ENCODE assay signal across 8 mouse cellular contexts in genomic region chr1:73996209-73996608, GRCm38 (mm10).
DNase-seq lines count a peak whose midpoint lies in the region; TF ChIP-seq lines count a peak whose summit lies in the region.

No protein-coding gene starts in this region.

- peak; percentile 53 to 73 for DNase-seq in left cerebral cortex, adult 2 months (ENCODE audit: extremely low spot score in 1 of 2, low spot score in 2 of 2)
- no peak for DNase-seq in left cerebral cortex, postnatal 36 days (ENCODE audit: low spot score in 2 of 2)
- DNase-seq in MEL (ENCODE audit: low read depth, low spot score) = no peak
- DNase-seq in c-Kit-positive CD71-negative TER-119-negative erythroid progenitor cells, embryonic 14.5 days (ENCODE audit: low read depth) = peak; percentile 76
- DNase-seq in gastrocnemius, adult 2 months = peak; percentile 83
- DNase-seq in layer of hippocampus, postnatal 25 days (ENCODE audit: extremely low spot score in 1 of 2, low spot score in 1 of 2) = peak; percentile 37 to 74
- DNase-seq in naive thymus-derived CD4-positive, alpha-beta T cell, adult 2 months (ENCODE audit: low read depth) = peak; percentile 59
- peak; percentile 30 for DNase-seq in yolk sac, embryonic 10.5 days (ENCODE audit: low spot score)

- no peak overlapping the region for H3K4me3 ChIP-seq in left cerebral cortex, adult 2 months
- H3K4me3 ChIP-seq in MEL (ENCODE audit: control insufficient read depth in 1 of 2, insufficient read depth in 1 of 2, low read depth in 2 of 2, low read length in 2 of 2) = no peak overlapping the region
- H3K4me3 ChIP-seq in gastrocnemius, adult 2 months = no peak overlapping the region; the same call in 1 of the 2 replicates

- no peaks in the 10 kb centered on the region for H3K4me1 ChIP-seq in MEL (ENCODE audit: control insufficient read depth in 1 of 2, insufficient read depth in 2 of 2, low read length in 2 of 2)

- H3K27me3 ChIP-seq in MEL (ENCODE audit: control insufficient read depth in 1 of 2, insufficient read depth in 2 of 2, low read length in 2 of 2) = no peaks in the 10 kb centered on the region

- no peaks in the 10 kb centered on the region for H3K79me2 ChIP-seq in MEL (ENCODE audit: control insufficient read depth, insufficient read depth, low read length, poor library complexity)

- TF ChIP-seq CTCF in left cerebral cortex, adult 2 months (IDR thresholded peaks at IDR 0.05) = peak; percentile 83
- peak in 2 of 3 experiments; percentile 9 to 14; a peak in 2 of 6 replicates for TF ChIP-seq CTCF in MEL (IDR thresholded peaks at IDR 0.05 in 2 of 3, conservative IDR thresholded peaks at IDR 0.05 in 1 of 3; ENCODE audit: control insufficient read depth in 1 of 3, insufficient read depth in 1 of 3, low read depth in 2 of 3, low read length in 3 of 3, poor library complexity in 1 of 3, severe bottlenecking in 1 of 3)
- peak; percentile 83 for TF ChIP-seq CTCF in gastrocnemius, adult 2 months (IDR thresholded peaks at IDR 0.05)

- TF ChIP-seq POLR2A in MEL (IDR thresholded peaks at IDR 0.05; ENCODE audit: control insufficient read depth in 1 of 2, insufficient read depth in 1 of 2, low read depth in 1 of 2, low read length in 2 of 2, poor library complexity in 1 of 2) = no peak

- no peak overlapping the region for H3K27ac ChIP-seq in left cerebral cortex, adult 2 months
- H3K27ac ChIP-seq in MEL (ENCODE audit: control insufficient read depth, low read depth, low read length) = no peak overlapping the region
- H3K27ac ChIP-seq in gastrocnemius, adult 2 months = peak overlapping the region; percentile 90

- H3K36me3 ChIP-seq in MEL (ENCODE audit: control insufficient read depth in 1 of 2, insufficient read depth in 2 of 2, low read length in 2 of 2) = no peaks in the 10 kb centered on the region

- no peak for TF ChIP-seq EP300 in MEL (IDR thresholded peaks at IDR 0.05; ENCODE audit: low read depth in 1 of 2, low read length in 2 of 2)

- no peaks in the 10 kb centered on the region for H3K9me3 ChIP-seq in MEL (replicated peaks; ENCODE audit: insufficient read depth, low read length)

- intact Hi-C loops in left cerebral cortex, adult 2 months (cut with DNase I) = loop anchor here (2.0 kb wide), 2 partner anchors 81 to 127 kb away; no protein-coding TSS in a partner anchor
- intact Hi-C loops in left cerebral cortex, postnatal 36 days (cut with DNase I) = loop anchor here (5.0 kb wide), 2 partner anchors 81 to 131 kb away; partner anchors contain the start of gene Rufy4
- intact Hi-C loops in gastrocnemius, adult 2 months (cut with DNase I) = loop anchor here (2.0 kb wide), 1 partner anchor 129 kb away; the partner anchor contains the start of genes Rufy4 and Tns1

- no peak; the same call in 1 of the 2 replicates for TF ChIP-seq RAD21 in MEL (IDR thresholded peaks at IDR 0.05; ENCODE audit: low read depth, low read length)

- no peak overlapping the region for H3K9ac ChIP-seq in MEL (ENCODE audit: control insufficient read depth, low read depth, low read length, poor library complexity, severe bottlenecking)

TF ChIP-seq in MEL, 35 proteins besides CTCF, POLR2A, EP300 and RAD21:
- no peak for TF ChIP-seq TAL1 (IDR thresholded peaks at IDR 0.05; ENCODE audit: low read length)
- TF ChIP-seq CHD1 (IDR thresholded peaks at IDR 0.05; ENCODE audit: low read depth, low read length) = no peak
- TF ChIP-seq POLR2AphosphoS2 (IDR thresholded peaks at IDR 0.05; ENCODE audit: low read length) = no peak
- TF ChIP-seq USF2 (IDR thresholded peaks at IDR 0.05; ENCODE audit: borderline replicate concordance in 1 of 2, insufficient read depth in 1 of 2, low read depth in 1 of 2, low read length in 2 of 2) = no peak
- TF ChIP-seq ZC3H11A (IDR thresholded peaks at IDR 0.05; ENCODE audit: low read depth, low read length) = no peak
- no peak for TF ChIP-seq POLR2AphosphoS5 (IDR thresholded peaks at IDR 0.05; ENCODE audit: borderline replicate concordance, low read depth, low read length)
- TF ChIP-seq SMC3 (IDR thresholded peaks at IDR 0.05; ENCODE audit: low read depth, low read length) = no peak
- no peak for TF ChIP-seq RCOR1 (IDR thresholded peaks at IDR 0.05; ENCODE audit: low read depth, low read length)
- no peak for TF ChIP-seq MXI1 (IDR thresholded peaks at IDR 0.05; ENCODE audit: low read depth, low read length)
- no peak for TF ChIP-seq HCFC1 (IDR thresholded peaks at IDR 0.05; ENCODE audit: low read depth, low read length)
- TF ChIP-seq TBP (IDR thresholded peaks at IDR 0.05; ENCODE audit: low read depth, low read length) = no peak
- no peak for TF ChIP-seq SIN3A (IDR thresholded peaks at IDR 0.05; ENCODE audit: low read length)
- no peak for TF ChIP-seq MAX (IDR thresholded peaks at IDR 0.05; ENCODE audit: low read length)
- no peak for TF ChIP-seq NRF1 (IDR thresholded peaks at IDR 0.05; ENCODE audit: insufficient read depth, low read depth, low read length, poor library complexity, severe bottlenecking)
- TF ChIP-seq BHLHE40 (IDR thresholded peaks at IDR 0.05; ENCODE audit: borderline replicate concordance, low read depth, low read length) = no peak
- TF ChIP-seq MEF2A (IDR thresholded peaks at IDR 0.05; ENCODE audit: extremely low read depth, insufficient replicate concordance, low read depth, low read length, poor library complexity, severe bottlenecking) = no peak
TF ChIP-seq in MEL: peak in this region for 0.

Comparison
In these comparisons a context has a peak if more than half of its experiments do, and no peak if none do; other contexts are left out.
1. DNase-seq: peak in left cerebral cortex, adult 2 months (2 of 2), c-Kit-positive CD71-negative TER-119-negative erythroid progenitor cells, embryonic 14.5 days (single experiment), gastrocnemius, adult 2 months (single experiment), layer of hippocampus, postnatal 25 days (2 of 2), naive thymus-derived CD4-positive, alpha-beta T cell, adult 2 months (single experiment) and yolk sac, embryonic 10.5 days (single experiment); none in left cerebral cortex, postnatal 36 days (0 of 2) and MEL (single experiment).
2. CTCF ChIP-seq: peak in every context shown above with its lines; median percentile 83 in left cerebral cortex, adult 2 months; 83 in gastrocnemius, adult 2 months; 12 in MEL.